Mouse (Mus musculus): ENCODE measurements around the gene Pde7b. TPM values are rescaled to one million over a fixed set of nuclear protein-coding genes. Genes with fewer than 3 reads are reported as not detected.

Pde7b gene
- polyA plus RNA-seq, 1 experiment from 2014 or later = 2.3 TPM

GRCm38 (mm10) chr10:20421299-20421883 lies 303.5 kb downstream of the Pde7b start:
- ATAC-seq = no peak
- Histone ChIP-seq H3K4me2 (replicated peaks) (no peak overlapping the region), H3K27me3 (no peaks in the 10 kb centered on the region), H3K36me3 (no peaks in the 10 kb centered on the region), H3K4me3 (replicated peaks) (no peak overlapping the region), H3K27ac (no peak overlapping the region), H3K9me3 (no peaks in the 10 kb centered on the region), H3K9ac (replicated peaks) (no peak overlapping the region), H3K4me1 (replicated peaks) (no peaks in the 10 kb centered on the region)
- 80% methylated on average over 10 of the region's 10 CpGs for WGBS

DNA sequence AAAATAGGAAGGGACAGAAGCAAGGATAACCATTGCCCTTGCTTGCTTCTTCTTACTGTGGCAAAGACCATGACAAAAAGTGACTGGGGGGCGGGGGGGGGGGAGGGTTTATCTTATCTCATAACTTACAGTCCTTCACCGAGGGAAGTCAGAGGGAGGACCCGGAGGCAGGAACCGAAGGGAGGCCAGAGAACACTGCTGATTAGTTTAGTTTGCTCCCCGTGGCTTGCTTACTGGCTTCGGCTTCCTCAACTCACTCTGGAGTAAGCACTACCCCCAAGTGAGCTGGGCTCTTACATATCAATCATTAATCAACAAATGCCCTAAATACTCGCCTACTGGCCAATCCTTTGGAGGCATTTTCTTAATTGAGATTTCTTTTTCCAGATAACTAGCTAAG lies 304.6 kb downstream of the Pde7b start:
- H3K9me3 ChIP-seq = no peaks in the 10 kb centered on the region
- H3K27me3 ChIP-seq = no peaks in the 10 kb centered on the region
- no peak overlapping the region for H3K4me2 ChIP-seq (replicated peaks)
- no peak overlapping the region for H3K9ac ChIP-seq (replicated peaks)
- no peak overlapping the region for H3K4me3 ChIP-seq (replicated peaks)
- no peaks in the 10 kb centered on the region for H3K4me1 ChIP-seq (replicated peaks)
- no peak for ATAC-seq
- no peaks in the 10 kb centered on the region for H3K36me3 ChIP-seq
- no peak overlapping the region for H3K27ac ChIP-seq
- 79% methylated on average over 7 of the region's 7 CpGs for WGBS

- ATAC-seq = no peak
Observed at GRCm38 (mm10) chr10:20418856-20419219, 306.0 kb downstream of the Pde7b start.

GRCm38 (mm10) chr10:20418202-20418855 lies 306.5 kb downstream of the Pde7b start:
- H3K27me3 ChIP-seq = no peaks in the 10 kb centered on the region
- no peak overlapping the region for H3K9ac ChIP-seq (replicated peaks)
- H3K4me2 ChIP-seq (replicated peaks) = no peak overlapping the region
- no peak for ATAC-seq
- H3K27ac ChIP-seq = no peak overlapping the region
- H3K36me3 ChIP-seq = no peaks in the 10 kb centered on the region
- no peaks in the 10 kb centered on the region for H3K4me1 ChIP-seq (replicated peaks)
- no peaks in the 10 kb centered on the region for H3K9me3 ChIP-seq
- whole genome bisulfite sequencing = 84% methylated on average over 11 of the region's 11 CpGs
- no peak overlapping the region for H3K4me3 ChIP-seq (replicated peaks)

More at GRCm38 (mm10) chr10:20418856-20419219, 306.0 kb downstream of the Pde7b start:
- Histone ChIP-seq H3K4me1 (replicated peaks) (no peaks in the 10 kb centered on the region), H3K27ac (no peak overlapping the region), H3K27me3 (no peaks in the 10 kb centered on the region), H3K4me2 (replicated peaks) (no peak overlapping the region), H3K4me3 (replicated peaks) (no peak overlapping the region), H3K9me3 (no peaks in the 10 kb centered on the region), H3K9ac (replicated peaks) (no peak overlapping the region), H3K36me3 (no peaks in the 10 kb centered on the region)
- WGBS = 81% methylated on average over 10 of the region's 10 CpGs

- H3K27me3 ChIP-seq = no peaks in the 10 kb centered on the region
- H3K9me3 ChIP-seq = no peaks in the 10 kb centered on the region
- no peaks in the 10 kb centered on the region for H3K36me3 ChIP-seq
- H3K9ac ChIP-seq (replicated peaks) = no peak overlapping the region
- H3K4me3 ChIP-seq (replicated peaks) = no peak overlapping the region
- 92% methylated on average over 10 of the region's 10 CpGs for WGBS
- no peaks in the 10 kb centered on the region for H3K4me1 ChIP-seq (replicated peaks)
- no peak overlapping the region for H3K4me2 ChIP-seq (replicated peaks)
- H3K27ac ChIP-seq = no peak overlapping the region
- no peak for ATAC-seq
Observed at GRCm38 (mm10) chr10:20409181-20409580, 315.7 kb downstream of the Pde7b start.

GRCm38 (mm10) chr10:20408336-20408735 lies 316.5 kb downstream of the Pde7b start:
- Histone ChIP-seq H3K4me3 (replicated peaks) (no peak overlapping the region), H3K4me2 (replicated peaks) (no peak overlapping the region), H3K9me3 (no peaks in the 10 kb centered on the region), H3K27ac (no peak overlapping the region), H3K27me3 (no peaks in the 10 kb centered on the region), H3K36me3 (no peaks in the 10 kb centered on the region), H3K9ac (replicated peaks) (no peak overlapping the region), H3K4me1 (replicated peaks) (no peaks in the 10 kb centered on the region)
- WGBS = 83% methylated on average over 3 of the region's 3 CpGs
- ATAC-seq = no peak

DNA sequence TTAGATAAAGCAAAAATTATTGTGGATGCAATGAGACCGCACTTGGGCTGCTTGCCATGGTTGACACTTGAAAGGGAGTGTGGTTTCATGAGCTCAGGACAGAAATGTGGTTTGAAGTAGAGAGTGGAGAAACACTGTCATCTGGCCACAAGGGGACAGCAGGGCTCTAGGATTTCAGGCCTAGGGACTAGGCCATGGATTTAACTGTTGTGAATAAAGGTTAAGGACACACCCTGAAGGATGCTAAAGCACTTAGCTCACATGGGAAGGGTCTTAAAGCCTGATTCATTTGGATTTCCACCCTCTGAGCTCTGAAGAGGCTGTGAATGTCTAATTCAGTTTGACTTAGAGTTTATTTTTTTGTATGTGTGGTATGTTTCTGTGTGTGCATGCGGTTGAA lies 319.4 kb downstream of the Pde7b start:
- Histone ChIP-seq H3K9ac (replicated peaks) (no peak overlapping the region), H3K27ac (no peak overlapping the region), H3K36me3 (no peaks in the 10 kb centered on the region), H3K27me3 (no peaks in the 10 kb centered on the region), H3K9me3 (no peaks in the 10 kb centered on the region), H3K4me2 (replicated peaks) (no peak overlapping the region), H3K4me1 (replicated peaks) (no peaks in the 10 kb centered on the region), H3K4me3 (replicated peaks) (no peak overlapping the region)
- WGBS = 95% methylated on average over 2 of the region's 2 CpGs
- ATAC-seq = peak; percentile 83

- no peak for ATAC-seq
- Histone ChIP-seq H3K9me3 (no peaks in the 10 kb centered on the region), H3K4me3 (replicated peaks) (no peak overlapping the region), H3K27ac (no peak overlapping the region), H3K9ac (replicated peaks) (no peak overlapping the region), H3K4me2 (replicated peaks) (no peak overlapping the region), H3K36me3 (no peaks in the 10 kb centered on the region), H3K27me3 (no peaks in the 10 kb centered on the region), H3K4me1 (replicated peaks) (no peaks in the 10 kb centered on the region)
- 84% methylated on average over 5 of the region's 5 CpGs for WGBS
Observed at GRCm38 (mm10) chr10:20402941-20403340, 321.9 kb downstream of the Pde7b start.

GRCm38 (mm10) chr10:20400406-20400805 lies 324.5 kb downstream of the Pde7b start:
- H3K4me1 ChIP-seq (replicated peaks) = no peaks in the 10 kb centered on the region
- no peaks in the 10 kb centered on the region for H3K36me3 ChIP-seq
- 0 out of 2 replicates have a peak, but pooled peaks have one; percentile 37 for ATAC-seq
- no peaks in the 10 kb centered on the region for H3K9me3 ChIP-seq
- H3K4me3 ChIP-seq (replicated peaks) = no peak overlapping the region
- peak overlapping the region; percentile 27 for H3K4me2 ChIP-seq (replicated peaks)
- H3K27me3 ChIP-seq = no peaks in the 10 kb centered on the region
- 73% methylated on average over 15 of the region's 15 CpGs for WGBS
- H3K9ac ChIP-seq (replicated peaks) = no peak overlapping the region
- H3K27ac ChIP-seq = no peak overlapping the region

- ATAC-seq = no peak
- 72% methylated on average over 12 of the region's 12 CpGs for WGBS
- Histone ChIP-seq H3K9me3 (no peaks in the 10 kb centered on the region), H3K27ac (no peak overlapping the region), H3K4me1 (replicated peaks) (no peaks in the 10 kb centered on the region), H3K4me3 (replicated peaks) (no peak overlapping the region), H3K9ac (replicated peaks) (no peak overlapping the region), H3K27me3 (no peaks in the 10 kb centered on the region), H3K4me2 (replicated peaks) (no peak overlapping the region), H3K36me3 (no peaks in the 10 kb centered on the region)
Observed at GRCm38 (mm10) chr10:20398641-20399390, 326.1 kb downstream of the Pde7b start.

- WGBS = 87% methylated on average over 6 of the region's 6 CpGs
- Histone ChIP-seq H3K4me2 (replicated peaks) (no peak overlapping the region), H3K27ac (no peak overlapping the region), H3K9me3 (no peaks in the 10 kb centered on the region), H3K4me3 (replicated peaks) (no peak overlapping the region), H3K36me3 (no peaks in the 10 kb centered on the region), H3K27me3 (no peaks in the 10 kb centered on the region), H3K4me1 (replicated peaks) (no peaks in the 10 kb centered on the region), H3K9ac (replicated peaks) (no peak overlapping the region)
- ATAC-seq = no peak
Observed at GRCm38 (mm10) chr10:20398224-20398623, 326.7 kb downstream of the Pde7b start.

GRCm38 (mm10) chr10:20395778-20396177 lies 329.1 kb downstream of the Pde7b start:
- Histone ChIP-seq H3K9me3 (no peaks in the 10 kb centered on the region), H3K27me3 (no peaks in the 10 kb centered on the region), H3K9ac (replicated peaks) (no peak overlapping the region), H3K4me2 (replicated peaks) (no peak overlapping the region), H3K4me3 (replicated peaks) (no peak overlapping the region), H3K27ac (no peak overlapping the region), H3K4me1 (replicated peaks) (no peaks in the 10 kb centered on the region), H3K36me3 (no peaks in the 10 kb centered on the region)
- no peak for ATAC-seq
- WGBS = 95% methylated on average over 3 of the region's 3 CpGs
